Mouse (Mus musculus) urinary bladder, adult 18-20 months (tissue): ENCODE measurements around the gene Saxo1.

Experiments
- DNase-seq, 2 experiments: peaks; one replicate each; pipeline ENCODE4 v3.0.0; 2022; ENCODE audit warnings: low spot score in 2 of 2, mixed read lengths in 2 of 2

Gene Saxo1

DNA sequence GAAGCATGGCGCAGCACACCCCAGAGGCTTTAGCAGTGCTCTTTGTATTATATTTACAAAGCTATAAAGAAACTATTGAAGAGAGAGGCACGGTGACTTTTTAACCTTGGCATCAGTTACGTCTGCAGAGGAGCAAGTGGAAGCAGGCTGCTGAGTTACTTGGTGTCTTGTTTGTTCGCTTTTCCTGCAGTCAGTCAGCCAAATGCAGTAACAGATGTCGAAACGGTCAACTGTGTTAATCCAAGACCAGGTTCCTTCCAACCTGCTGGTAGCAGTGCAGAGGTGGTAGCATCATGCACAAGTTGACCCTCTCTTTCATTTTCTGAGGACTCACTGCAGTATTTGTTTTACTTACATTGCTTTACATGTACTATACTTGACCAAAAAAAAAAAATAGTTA is 135.5 kb downstream of the Saxo1 start:
- DNase-seq, result no peak

DNA sequence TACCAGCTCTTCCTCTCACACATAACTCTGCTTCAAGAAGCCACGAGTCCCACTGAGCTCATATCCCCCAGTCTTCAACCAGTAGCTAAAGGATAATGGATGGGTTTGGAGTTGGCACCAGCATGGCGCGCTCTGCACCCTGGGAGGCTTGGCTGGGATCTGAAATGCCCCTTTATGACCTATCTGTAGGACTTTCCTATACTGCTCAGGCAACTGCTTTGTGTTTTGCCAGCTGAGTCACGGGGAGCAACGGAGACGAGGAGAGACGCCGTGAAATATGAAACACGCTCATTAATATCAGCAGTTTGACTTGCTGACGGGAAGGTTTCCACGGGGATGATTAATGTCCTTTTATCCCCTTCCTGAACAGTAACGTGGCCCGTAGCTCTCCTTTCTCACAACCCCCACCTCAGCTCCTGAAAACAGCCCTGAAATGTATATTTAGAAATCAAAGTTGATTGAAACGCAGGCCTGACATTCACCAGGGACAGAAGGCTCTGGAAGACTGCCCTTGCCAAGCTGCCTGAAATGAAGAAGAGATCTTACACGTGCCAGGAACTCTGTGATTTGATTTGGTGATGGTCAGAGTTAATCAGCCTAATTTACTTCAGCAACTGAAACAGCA is 141.6 kb downstream of the Saxo1 start:
- DNase-seq, result no peak

DNA sequence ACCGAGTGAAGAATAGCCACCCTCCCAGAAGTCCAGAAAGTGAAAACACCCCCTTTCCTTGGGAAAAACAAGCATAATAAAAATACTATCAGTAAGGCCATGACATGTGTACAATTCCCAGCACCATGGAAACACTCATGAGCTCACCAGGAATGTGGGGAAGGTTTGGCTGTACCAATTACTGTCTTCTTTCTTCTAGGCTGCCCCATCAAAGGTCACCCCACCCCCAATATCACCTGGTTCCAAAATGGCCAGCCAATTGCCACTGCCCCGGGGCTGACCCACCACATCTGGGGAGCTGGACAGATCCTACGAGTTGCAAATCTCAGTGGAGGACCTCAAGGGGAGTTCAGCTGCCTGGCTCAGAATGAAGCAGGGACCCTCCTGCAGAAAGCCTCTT is 144.7 kb downstream of the Saxo1 start:
- DNase-seq, result no peak

DNA sequence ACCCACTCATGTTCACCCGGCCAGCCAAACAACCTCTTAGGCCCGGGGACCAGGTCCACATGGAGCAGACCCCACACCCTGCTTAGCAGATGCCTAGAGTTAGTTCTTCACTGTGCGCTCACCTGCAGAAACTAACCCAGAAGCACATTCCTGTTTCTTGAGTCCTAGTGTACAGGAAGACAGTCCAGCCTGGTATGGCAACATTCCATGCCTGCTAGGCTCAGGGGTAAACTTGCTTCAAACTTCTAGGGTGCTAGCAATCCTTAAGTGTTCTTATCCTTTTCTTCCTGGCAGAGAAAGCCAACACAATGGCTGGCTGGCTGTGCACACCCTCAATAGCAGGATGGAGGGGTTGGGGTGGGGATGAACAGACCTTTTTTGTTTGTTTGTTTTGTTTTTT is 147.2 kb downstream of the Saxo1 start:
- no peak for DNase-seq

DNA sequence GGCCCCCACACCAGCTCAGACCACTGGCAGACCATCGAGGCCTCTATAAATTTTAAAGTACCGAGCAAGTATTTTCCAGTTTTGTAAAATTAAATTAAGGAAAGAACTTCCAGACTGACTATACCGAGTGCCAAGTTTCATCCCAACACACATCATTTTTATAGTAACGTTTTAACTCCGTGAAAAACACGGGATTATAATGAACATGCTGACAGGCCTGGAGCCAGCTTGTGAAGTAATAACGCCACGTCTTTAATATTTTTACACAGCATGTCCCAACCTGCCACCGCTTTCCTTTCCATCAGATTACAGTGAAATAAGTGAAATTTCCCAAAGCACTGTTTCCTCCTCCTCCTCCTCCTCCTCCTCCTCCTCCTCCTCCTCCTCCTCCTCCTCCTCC is 149.7 kb downstream of the Saxo1 start:
- no peak for DNase-seq

DNA sequence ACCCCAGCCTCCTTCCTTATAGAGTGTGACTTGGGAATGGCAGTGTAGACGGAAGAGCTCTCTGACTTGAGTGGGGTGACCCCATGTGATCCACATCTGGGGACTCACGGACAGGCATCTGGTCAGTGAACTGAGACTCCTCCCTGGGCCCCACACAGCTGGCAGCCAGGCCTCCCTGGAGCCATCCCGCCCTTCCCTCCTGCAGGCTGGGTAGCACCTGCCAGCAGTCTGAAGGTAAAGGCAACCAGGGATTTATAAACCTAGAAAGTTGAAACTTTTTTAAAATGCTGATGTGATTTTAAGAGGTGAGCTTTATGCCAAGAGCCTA is 151.0 kb downstream of the Saxo1 start:
- no peak for DNase-seq

DNA sequence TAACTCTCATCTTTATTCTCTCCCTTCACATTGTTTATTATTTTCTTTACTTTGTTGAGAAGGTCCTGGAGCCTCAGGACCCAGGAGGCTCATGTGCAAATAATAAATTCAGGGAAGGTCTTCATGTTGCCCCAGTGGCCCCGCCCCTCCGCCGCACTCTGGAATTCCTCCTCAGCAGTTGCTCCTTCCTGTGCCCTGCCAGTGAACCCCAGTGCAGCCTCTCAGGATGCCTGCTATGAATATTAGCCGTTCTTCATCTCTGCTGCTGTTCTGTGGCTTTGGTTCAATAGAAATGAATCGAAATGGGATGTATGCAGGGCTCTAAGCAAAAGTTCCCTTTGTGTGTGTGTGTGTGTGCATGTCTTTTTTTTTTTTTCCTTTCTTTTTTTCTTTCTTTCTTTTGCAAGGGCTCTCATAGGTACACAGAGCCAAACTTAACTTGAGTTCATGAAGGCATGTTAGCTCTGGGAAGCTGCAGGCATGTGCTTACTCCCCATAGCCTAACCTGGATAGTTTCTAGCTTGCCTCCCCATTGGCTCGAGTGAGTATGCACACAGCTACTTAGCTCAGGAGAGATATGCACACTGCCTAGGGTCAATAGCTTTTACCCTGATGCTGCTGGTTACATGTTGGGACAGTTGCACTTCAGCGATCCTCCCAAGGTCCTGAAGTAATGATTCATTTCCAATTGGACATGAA is 151.5 kb downstream of the Saxo1 start:
- no peak for DNase-seq

DNA sequence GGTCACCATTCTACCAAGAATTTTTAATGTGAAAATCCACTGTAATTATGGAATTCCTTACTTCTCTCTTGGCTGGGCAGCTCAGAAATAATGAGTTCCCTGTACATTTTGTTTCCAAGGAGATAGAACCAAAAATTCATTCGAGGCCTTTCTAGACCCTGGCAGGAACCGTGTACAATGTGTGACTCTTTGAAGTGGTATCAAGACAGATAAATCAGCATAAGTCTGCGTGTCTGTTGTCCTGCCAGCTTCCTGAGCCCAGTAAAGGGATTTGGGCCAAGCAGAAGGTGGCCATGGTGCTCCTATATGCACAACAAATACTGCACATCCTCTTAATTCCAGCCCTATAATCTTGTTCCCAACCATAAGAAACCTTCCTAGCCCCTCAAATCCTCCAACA is 157.0 kb downstream of the Saxo1 start:
- no peak for DNase-seq

DNA sequence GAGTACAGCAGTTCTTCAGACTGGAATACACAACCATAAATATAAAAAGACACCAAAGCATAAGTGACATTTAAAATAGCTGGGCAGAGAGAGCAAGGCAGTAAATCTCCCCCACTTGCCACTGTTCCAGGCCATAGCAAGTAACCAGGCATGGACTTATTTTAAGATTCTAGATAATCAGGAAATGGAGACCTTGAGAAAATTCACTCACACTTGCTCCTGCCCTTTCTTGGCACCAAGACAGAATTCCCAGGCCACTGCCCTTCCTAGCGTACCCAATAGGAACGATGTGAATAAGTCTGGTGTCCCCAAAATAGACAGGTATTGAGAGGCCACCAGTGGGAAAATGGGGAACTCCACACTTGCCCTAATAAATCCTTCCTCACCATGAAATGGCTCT is 160.7 kb downstream of the Saxo1 start:
- no peak for DNase-seq

DNA sequence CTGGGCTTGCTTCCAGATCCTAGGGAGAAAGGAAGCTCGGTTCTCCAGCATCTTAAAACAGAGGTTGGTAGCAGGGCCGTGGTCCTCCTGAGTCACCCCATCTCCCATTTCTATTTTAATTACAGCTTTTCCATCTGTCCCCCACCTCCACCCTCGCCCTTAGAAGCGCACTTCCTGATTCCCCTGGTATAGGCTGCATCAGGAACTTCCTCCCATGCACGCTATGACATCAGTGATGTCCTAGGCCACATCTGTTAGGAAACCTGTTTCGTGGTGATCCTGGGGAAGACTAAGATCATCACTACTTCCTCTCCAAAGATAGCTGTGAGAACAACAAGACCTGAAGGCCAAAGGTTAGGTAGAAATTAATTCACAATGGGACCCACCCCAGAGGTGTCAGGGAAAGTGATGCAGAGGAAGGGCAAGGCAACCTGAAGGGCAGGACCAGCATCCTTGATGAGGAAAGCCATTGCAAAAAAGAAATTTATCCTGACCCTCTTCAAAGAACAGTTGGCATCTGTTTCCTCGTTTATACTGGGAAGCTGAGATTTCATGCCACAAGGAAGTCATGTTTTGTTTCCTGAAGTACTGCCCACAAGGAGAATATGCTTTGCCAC is 161.3 kb downstream of the Saxo1 start:
- DNase-seq, result no peak

DNA sequence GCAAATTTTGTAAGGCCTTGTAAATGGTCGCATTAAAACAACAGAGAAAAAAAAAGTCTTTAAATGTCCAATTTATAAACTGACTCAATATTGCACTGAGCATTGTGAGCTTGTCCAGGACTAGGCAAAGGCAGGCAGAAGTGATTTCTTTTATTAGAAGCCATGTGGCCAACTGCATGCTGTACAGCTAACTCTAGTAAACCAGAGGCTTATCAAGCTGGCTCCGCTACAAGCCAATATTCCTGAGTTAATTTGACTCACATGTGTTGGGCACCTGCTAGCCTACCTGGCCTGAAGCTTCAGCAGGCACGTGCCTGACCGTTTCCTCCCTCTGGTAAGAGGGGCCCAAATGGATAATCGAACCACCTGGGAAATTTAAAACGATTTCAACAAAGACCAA is 162.5 kb downstream of the Saxo1 start:
- no peak for DNase-seq
